Mouse (Mus musculus) lung, adult 2 months (tissue): Measurements from ENCODE around the gene P4hb.

Source experiments
- CTCF ChIP-seq: fragments of 200-500 bp; IDR thresholded peaks from 2 replicates; pipeline ENCODE4 v1.5.1; 2011; ENCODE audit warnings: mild to moderate bottlenecking, low read length, control low read depth; ENCODE audit not compliant: insufficient read depth
- POLR2A ChIP-seq: fragments of 200-500 bp; IDR thresholded peaks from 2 replicates; pipeline ENCODE4 v1.6.1; 2011; ENCODE audit warnings: low read depth, mild to moderate bottlenecking, control low read depth, low read length, borderline replicate concordance; ENCODE audit errors: extremely low read depth

DNA sequence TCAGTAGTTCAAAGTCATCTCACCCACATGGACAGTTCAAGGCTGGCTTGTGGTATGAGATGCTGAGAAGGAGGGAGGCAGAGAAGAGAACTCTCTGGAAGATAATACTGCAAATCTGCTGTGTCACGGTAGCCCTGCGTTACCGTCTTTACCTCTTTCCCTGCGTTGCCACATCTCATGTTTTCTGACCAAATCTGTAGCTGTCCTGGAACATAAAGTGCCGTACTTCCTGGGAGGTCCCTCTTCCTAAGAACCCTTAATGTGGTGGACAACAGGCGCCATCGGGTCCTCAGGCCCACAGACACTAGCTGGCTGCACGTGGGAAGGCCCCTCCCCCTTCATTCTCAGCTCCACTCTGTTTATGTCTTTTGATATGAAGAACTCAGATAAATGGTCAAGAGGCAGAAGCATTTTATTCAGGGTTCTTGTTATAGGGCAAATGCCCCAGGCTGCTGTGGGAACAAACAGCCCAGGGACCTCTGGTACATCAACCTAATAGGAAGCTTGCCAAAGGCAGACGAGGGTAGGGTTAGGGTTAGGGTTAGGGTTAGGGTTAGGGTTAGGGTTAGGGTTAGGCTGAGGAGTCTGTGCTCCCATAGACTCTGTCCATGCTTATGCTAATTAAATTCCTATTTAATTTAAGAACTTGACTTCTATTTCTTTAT lies 45.2 kb downstream of the P4hb start:
- no peak for TF ChIP-seq CTCF
- TF ChIP-seq POLR2A = no peak
